Mouse (Mus musculus) heart, postnatal 36 days (tissue): ENCODE measurements around the gene Naxd. TPM values are rescaled to one million over a fixed set of nuclear protein-coding genes. Genes with fewer than 3 reads are reported as not detected.

Experiments
- DNase-seq, 2 experiments: peaks; one replicate each; pipeline ENCODE4 v3.0.0; 2021 to 2022
- intact Hi-C: fragments of 180-260 bp; cut with DNase I; formaldehyde crosslinking; loops from one replicate; pipeline ENCODE4 v1.15.1; 2025
- total RNA-seq, 2 experiments: library from RNA; stranded (reverse); gene quantifications; 2 replicates each; pipeline ENCODE4 v1.2.3; 2021

Gene Naxd
- total RNA-seq, 2 experiments from 2014 or later = 35.6 to 39.7 TPM

DNA sequence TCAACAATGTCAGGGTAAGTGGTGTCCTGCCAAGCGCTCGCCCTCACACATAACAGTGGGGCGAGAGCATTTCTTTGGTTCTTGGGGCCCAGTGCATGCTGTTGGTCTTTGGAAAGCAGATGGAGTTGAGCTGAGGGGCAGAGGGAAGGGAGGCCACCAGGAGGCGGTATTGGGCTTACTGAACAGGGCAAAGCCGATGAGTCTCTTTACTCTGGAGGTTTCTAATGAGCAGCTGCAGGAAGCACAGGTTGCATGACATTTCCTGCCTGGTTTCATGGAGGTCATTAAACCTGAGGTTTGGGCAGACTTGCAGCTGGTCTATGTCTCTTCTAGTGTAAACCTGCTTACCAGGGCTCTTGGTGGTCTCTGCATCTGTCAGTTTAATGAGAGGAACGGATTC is 9.5 kb downstream of the Naxd start:
- peak; percentile 30 to 58 for DNase-seq
- intact Hi-C loops = loop anchor here (2.0 kb wide), 2 partner anchors 96 to 194 kb away; partner anchors contain the start of gene 1700016D06Rik

- DNase-seq = no peak
- intact Hi-C loops = no loop called here
Measured at GRCm38 (mm10) chr8:11508880-11509279, 11.6 kb downstream of the Naxd start.

- intact Hi-C loops = no loop called here
- no peak for DNase-seq
Measured at GRCm38 (mm10) chr8:11510971-11511370, 13.7 kb downstream of the Naxd start.

- intact Hi-C loops = no loop called here
- no peak for DNase-seq
Measured at GRCm38 (mm10) chr8:11512711-11513110, 15.4 kb downstream of the Naxd start.

GRCm38 (mm10) chr8:11513247-11513646 is 15.9 kb downstream of the Naxd start:
- DNase-seq = no peak
- intact Hi-C loops = no loop called here

GRCm38 (mm10) chr8:11516292-11516691 is 19.0 kb downstream of the Naxd start:
- intact Hi-C loops = no loop called here
- DNase-seq = no peak

GRCm38 (mm10) chr8:11517366-11518055 is 20.2 kb downstream of the Naxd start:
- intact Hi-C loops = no loop called here
- DNase-seq = no peak

DNA sequence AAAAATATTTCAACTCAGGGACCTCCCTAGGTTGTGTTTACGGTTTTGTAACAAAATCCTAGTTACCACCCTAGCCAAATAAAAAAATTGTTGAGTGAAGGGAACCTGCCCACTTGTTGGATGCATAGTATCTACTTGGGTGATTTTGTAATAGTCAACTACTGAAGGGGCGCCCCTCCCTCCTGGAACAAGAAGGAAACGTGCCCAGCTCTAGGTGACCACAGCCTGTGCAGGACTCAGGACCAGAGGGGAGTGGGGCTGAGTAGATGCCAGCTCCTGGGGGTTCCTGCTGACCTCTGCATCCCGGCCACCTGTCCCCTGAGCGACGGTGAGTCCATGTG is 20.7 kb downstream of the Naxd start:
- intact Hi-C loops = no loop called here
- no peak for DNase-seq

- DNase-seq = no peak
- intact Hi-C loops = no loop called here
Measured at GRCm38 (mm10) chr8:11518676-11519075, 21.4 kb downstream of the Naxd start.

DNA sequence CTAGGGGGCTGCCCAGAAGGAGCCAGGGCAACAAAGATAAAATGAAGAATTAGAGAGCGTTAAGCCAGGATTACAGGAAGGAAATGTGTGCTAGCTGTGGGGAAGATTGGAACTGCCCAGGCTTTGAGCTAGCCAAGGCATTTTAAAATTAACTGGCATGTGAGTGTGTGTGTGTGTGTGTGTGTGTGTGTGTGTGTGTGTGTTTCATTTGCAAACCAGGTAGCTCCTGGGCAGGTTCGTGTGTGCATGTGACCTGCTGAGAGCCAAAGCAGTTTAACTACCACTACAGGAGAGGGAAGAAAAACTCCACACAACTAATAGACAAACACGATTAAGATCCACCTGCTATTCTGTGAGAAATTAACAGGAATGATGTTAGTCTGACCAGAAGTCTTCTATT is 26.0 kb downstream of the Naxd start:
- no peak for DNase-seq
- intact Hi-C loops = no loop called here

DNA sequence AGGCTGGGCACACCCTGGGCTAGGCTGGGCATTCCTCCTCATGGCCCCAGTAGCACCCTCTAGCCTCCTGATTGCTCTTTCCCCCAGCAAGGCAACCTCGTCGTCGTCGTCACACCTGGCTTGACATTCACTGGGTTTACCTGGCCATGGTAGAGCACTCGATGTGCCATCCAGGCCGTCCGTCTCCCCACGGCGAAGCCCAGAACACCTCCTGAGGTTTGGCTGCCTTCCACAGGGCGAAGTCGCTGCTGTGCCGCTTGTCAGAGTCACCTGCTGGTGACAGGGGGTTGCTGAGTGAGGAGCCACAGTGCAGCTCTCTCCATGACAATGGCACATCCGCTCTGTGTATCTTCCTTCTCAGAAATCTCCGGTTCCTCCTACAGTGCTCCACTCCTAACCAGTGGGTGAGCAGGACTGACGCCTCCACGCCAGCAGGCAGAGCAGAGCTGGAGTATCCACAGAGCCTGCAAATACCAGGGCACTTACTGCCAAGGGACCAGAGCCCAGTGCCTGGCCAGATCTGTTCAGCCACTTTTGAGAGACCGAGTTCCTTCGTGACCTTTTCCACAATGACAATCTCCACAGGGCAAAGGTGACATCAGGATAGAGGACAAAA is 33.0 kb downstream of the Naxd start:
- intact Hi-C loops = no loop called here
- no peak for DNase-seq

- intact Hi-C loops = no loop called here
Measured at GRCm38 (mm10) chr8:11530849-11531248, 33.5 kb downstream of the Naxd start.

GRCm38 (mm10) chr8:11534494-11534893 is 37.2 kb downstream of the Naxd start:
- intact Hi-C loops = no loop called here
- no peak for DNase-seq

More at GRCm38 (mm10) chr8:11530849-11531248, 33.5 kb downstream of the Naxd start:
- no peak for DNase-seq

- no peak for DNase-seq
- intact Hi-C loops = no loop called here
Measured at GRCm38 (mm10) chr8:11539049-11539448, 41.7 kb downstream of the Naxd start.

DNA sequence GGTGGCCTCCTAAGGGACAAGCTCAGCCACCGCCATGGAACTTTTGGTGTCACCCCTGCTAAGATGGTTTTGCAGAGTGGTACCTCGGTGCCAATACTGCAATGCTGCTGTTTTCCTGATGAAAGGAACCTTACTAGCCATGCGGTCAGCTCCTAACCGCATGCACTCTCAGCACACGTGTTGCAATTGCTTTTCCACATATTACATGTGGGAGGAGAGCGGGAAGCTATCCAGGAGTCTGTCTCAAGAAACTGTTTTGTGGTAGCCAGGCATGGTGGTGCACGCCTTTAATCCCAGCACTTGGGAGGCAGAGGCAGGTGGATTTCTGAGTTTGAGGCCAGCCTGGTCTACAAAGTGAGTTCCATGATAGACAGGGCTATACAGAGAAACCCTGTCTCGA is 42.9 kb downstream of the Naxd start:
- DNase-seq = no peak
- intact Hi-C loops = no loop called here

DNA sequence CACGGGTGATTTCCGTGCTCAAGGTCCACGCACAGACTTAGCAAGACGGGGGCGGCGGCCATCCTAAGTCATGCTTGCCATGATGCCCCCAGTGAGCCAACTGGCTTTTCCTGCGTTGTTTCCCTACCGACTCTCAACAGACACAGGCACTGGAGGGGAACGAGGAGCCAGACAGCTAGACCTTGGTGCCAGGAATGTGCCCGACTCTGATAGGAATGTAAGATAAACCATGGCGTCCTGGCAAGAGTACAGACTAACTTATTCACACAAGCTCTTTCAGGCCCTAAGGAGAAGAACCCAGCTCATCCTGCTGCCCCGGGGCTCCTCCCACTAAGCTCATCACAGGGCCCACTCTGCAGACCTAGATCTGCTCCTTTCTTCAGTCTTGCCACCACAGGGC is 44.7 kb downstream of the Naxd start:
- DNase-seq = no peak

DNA sequence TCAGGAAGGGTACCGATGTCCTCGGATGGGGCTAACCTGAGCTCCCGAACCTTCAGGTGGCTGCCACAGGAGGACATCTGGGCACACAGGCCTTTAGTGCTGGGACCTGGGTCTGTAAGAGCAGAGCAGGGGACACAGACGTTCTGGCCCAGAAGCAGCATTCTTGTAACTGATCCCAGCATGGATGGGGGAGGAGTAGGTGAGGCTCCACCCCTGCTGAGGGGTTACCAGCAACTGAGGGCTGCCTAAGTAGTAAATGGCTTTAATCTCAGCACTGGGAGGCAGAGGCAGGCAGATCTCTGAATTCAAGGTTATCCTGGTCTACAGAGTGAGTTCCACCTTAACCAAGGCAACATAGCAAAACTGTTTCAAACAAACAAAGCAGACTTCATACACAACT is 45.6 kb downstream of the Naxd start:
- DNase-seq = no peak
- intact Hi-C loops = no loop called here

More for the DNA sequence above, 44.7 kb downstream of the Naxd start:
- intact Hi-C loops = no loop called here

DNA sequence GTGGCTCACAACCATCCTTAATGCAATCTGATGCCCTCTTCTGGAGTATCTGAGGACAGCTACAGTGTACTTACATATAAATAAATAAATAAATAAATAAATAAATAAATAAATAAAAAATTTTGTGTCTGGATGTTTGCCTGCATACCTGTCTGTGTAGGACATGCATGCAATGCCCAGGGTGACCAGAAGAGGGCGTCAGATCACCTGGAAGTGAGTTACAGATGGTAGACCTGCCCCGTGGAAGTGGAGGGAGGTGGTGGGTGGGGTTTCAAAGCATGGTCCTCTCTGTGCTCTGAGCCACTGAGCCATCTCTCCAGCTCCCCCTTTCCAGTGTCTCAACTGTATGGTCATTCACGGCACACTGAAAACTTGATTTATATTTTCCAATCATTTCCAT is 47.1 kb downstream of the Naxd start:
- intact Hi-C loops = loop anchor here (2.0 kb wide), 1 partner anchor 156 kb away; the partner anchor contains the start of gene 1700016D06Rik
- DNase-seq = peak; percentile 33 to 74

- no peak for DNase-seq
- intact Hi-C loops = loop anchor here (2.0 kb wide), 1 partner anchor 56 kb away; no protein-coding TSS in a partner anchor
Measured at GRCm38 (mm10) chr8:11547063-11547462, 49.8 kb downstream of the Naxd start.

DNA sequence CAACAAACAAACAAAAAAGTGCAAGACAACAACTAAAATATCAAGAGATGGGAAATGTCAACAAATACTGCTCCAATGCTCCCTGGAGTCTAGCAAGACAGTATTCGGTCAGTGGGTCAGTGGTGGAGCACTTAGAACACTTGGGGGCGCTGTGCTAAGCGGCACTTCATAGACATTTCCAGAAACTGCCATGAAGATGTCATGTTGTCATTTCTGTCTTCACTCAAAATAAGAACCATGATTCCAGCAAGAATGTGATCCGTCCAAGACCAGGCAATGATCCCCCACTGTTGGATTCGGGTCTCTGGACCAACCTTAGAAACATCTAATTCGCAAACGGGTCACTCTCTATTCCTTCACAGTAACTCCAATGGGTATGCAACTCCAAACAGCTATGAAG is 52.4 kb downstream of the Naxd start:
- intact Hi-C loops = loop anchor here (2.0 to 10.0 kb wide), 3 partner anchors 53 to 1555 kb away; partner anchors contain the start of genes Cul4a, Naxd and Pcid2
- DNase-seq = peak; percentile 42 to 47

DNA sequence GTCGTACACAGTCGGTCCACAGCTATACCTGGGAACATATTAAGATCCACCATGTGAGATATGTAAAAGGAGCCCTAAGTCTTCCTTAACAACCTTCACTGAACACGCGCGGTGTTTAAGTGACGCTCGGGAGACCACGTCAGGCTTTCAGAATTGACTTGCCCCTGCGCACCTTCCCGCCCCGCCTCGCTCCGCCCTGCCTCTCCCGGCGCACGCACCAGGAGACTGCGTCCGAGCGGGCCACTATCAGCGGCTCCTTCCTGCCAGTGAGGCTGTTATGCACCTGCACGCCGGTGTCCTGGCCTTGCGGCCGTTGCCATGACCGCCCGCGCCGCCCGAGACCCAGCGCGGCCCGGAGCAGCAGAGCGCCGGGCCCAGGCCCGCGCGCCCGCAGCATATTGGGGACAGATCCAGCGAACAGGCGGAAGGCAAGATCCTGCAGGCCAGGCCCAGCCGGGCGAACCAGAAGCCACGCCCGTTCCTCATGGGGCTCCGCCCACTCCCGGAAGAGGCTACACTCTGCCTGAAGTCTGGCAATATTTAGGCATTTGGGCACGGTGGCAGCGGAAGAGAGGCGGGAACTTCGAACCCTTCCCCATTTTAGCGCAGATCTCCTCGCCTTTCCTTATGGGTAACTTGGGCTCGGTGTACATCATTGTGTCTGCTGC is 53.1 kb downstream of the Naxd start, which contains the start of gene Cars2:
Gene Cars2 (minus strand): TSS at position 503 of the 668 bp plus-strand sequence.
- DNase-seq = peak; percentile 94 to 95
- intact Hi-C loops = loop anchor here (2.0 to 10.0 kb wide), 3 partner anchors 54 to 1554 kb away; partner anchors contain the start of genes Cul4a, Naxd and Pcid2
